Mouse (Mus musculus) common myeloid progenitor, adult 5-6 weeks (primary cell): ENCODE results near the gene Ddah1. TPM values are rescaled to one million over a fixed set of nuclear protein-coding genes. Genes with fewer than 3 reads are reported as not detected.
A peak's percentile ranks its signal among the peaks of the same experiment; 100 is the strongest.

Experiments used
- ATAC-seq: replicated peaks from 2 replicates; pipeline ENCODE4 v1.8.0; 2016; ENCODE audit warnings: low read depth, mild to moderate bottlenecking, moderate TSS enrichment, inconsistent platforms; ENCODE audit not compliant: poor library complexity, severe bottlenecking
- total RNA-seq: library from RNA; stranded (forward); fragments of 200-1000, 187-1606 nt; gene quantifications from 2 replicates; pipeline ENCODE4 v1.2.3, GENCODE M21; 2017

Gene Ddah1
- total RNA-seq, result not detected in 2 replicates

GRCm38 (mm10) chr3:145758561-145759378 is at the start of gene Ddah1:
Gene Ddah1, plus strand, starts transcription at chr3:145758675.
- peak; percentile 57 for ATAC-seq

DNA sequence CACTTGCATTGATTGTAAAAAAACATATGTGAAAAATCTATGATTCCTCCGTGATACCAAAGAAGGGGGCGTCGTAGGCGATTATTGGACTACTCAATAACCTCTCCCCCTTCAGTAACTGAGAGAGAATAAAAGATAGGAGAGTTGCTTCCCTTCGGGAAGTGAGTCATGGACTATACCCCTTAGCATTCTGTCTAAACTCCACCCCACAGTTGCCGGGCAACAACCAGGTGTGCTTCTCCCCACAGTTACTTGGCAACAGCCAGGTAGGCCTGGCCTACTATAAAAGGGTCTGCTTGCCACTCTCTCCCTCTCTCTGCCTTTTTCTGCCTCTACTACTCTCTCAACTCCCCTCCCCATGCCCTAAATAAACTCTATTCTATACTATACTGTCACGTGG is 42.6 kb upstream of the Ddah1 start:
- ATAC-seq, result no peak

DNA sequence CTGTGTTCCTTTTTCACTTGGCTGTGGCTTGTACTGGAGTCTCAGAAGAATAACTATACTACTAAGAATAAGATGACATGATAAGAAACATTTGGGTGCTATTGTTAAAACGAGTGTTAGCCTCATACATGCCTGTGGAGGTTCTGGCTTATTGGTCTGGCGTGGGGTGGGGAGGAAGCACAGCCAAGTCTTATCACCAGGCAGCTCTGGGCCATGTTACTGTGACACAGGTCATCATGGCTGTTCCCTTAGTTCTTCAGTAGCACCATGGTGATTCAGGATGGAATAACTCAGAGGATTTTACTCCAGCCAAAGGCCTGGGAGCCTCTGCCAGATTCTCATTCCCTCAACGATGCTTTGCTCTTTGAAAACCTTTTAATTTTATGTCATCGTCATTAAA is 38.8 kb upstream of the Ddah1 start:
- ATAC-seq, result no peak

- ATAC-seq, result no peak
Measured at GRCm38 (mm10) chr3:145725078-145725477, 33.4 kb upstream of the Ddah1 start.

DNA sequence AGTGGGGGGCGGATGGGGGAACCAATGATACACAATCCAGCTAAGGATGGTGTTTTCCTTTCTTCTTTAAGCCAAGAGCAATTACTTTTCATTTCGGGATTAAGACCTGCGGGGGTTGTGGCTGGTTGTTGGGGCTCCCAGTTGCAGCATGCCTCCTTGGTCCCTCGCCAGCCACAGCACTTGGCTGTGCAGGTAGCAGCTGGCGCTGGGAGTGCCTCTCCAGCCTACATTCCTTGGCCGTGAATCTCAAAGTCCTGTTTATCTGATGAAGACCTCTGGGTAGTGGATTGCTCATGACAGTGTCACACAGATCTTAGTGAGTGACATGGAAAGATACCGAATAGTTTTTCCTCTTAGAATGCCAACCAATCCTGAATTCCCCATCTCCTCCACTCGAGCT is 30.1 kb upstream of the Ddah1 start:
- no peak for ATAC-seq

GRCm38 (mm10) chr3:145729531-145729930 is 28.9 kb upstream of the Ddah1 start:
- no peak for ATAC-seq

DNA sequence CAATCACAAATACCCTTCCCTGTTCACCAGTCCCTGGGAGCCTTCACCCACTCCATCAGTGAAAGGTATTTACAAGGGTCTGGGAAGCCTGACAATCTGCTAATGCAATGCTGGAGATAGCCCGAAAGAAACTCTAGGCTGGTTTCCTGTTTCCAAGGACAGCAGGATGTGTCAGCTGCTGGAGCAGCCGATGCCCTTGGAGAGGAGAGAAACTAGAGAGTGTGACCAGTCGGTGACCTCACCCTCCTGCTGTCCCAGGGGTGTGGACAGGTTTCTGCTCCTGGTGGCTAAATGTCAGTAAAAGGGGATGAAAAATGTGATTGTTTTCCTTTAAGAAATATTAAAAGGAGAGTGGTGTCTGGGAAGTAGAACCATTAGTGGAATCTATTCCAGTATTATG is 28.4 kb upstream of the Ddah1 start:
- no peak for ATAC-seq

DNA sequence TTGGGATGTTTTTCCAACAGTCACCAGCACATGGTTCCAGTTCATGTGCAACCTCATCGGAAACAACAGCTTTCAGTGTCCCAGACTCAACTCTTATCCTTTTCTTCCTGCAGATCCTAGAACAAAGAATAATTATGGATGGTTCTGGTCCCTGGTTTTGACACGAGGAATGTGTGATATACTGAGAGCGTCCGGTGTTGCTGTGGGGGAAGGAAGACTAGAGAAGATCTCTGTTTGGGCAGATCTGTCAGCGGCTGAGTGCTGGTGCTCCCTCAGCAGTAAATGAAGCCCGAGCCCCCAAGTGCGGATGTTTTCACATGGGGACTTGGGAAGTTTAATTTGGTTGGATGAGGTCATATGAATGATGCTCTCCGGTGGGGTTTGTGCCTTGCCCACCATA is 23.6 kb upstream of the Ddah1 start:
- ATAC-seq, result no peak

- no peak for ATAC-seq
Measured at GRCm38 (mm10) chr3:145736562-145736961, 21.9 kb upstream of the Ddah1 start.

DNA sequence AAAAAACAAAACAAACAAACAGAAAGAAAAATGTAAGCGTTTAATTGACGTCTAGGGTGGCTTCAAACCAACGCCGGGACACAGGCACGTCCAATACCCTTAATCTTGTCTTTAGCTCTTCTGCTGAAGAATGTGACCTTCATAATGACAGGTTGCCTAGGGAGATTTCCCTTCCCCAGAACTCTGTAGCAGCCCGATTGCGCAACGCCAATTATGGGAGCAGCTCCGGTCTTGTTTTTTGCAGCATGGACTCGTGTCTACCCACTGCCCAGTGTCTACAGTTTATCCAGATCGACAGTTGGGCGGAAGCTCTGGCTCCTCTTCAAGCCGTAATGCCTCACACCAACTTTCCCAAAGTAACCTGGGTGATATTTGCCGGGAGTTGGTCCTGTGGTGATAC is 19.8 kb upstream of the Ddah1 start:
- ATAC-seq, result no peak

DNA sequence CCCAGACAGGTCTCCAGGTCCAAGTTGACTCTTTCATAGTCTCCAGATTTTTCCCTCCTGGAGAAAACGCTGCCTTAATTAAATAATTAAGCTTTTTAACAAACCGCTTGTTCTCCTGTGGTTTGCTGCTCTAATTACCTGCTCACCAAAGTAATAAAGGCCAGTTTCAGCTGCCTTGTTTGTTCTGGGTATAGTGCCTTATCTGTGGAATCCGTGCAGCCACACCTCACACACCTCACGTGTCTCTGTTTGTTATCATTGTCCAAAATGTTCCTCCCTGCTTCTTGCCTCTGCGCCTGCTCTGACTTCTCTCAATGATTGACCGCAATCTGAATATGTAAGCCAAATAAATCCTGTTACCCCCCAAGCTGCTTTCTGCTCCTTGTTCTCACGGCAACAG is 18.6 kb upstream of the Ddah1 start:
- ATAC-seq, result no peak

DNA sequence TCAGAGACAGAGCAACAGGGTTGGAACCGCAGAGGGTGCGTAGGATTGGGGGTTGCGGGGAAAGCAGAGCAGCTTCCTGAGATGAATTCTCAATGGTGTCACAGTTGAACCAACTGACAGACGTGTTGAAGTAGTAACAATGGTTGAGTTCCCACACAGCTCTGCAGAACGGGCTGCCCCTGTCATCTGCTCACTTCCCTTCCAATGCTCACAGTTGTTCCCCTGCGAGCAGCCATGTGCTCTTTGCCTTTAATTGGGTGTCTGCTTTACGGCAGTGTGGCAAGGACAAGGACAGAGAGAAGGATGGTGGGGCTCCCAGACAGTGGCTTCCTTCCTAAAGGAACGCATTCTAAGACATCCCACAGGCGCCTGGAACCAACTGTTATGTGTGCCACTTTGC is 15.4 kb upstream of the Ddah1 start:
- 0 out of 2 replicates have a peak, but pooled peaks have one; percentile 42 for ATAC-seq

- ATAC-seq, result no peak
Measured at GRCm38 (mm10) chr3:145743476-145744027, 14.9 kb upstream of the Ddah1 start.

GRCm38 (mm10) chr3:145748626-145749025 is 9.8 kb upstream of the Ddah1 start:
- no peak for ATAC-seq

DNA sequence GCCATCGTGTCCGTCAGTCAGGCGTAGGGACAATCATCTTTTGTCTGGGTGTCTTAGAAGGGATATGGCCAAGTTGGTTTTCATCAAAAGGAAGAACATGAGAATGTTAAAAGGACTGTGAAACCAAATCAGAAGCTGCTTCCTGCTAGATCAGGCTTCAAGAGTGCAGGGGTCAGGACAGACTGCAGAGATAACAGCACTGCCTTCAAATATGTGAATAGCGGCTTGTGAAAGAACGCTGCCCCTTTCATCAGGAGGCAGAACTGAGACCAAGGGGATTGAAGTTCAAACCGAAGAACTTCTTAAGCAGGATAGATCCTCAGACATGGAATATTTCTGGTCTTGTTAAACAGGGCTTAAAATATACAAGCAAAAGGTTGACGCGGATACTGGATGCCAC is 2.0 kb upstream of the Ddah1 start:
- no peak for ATAC-seq

DNA sequence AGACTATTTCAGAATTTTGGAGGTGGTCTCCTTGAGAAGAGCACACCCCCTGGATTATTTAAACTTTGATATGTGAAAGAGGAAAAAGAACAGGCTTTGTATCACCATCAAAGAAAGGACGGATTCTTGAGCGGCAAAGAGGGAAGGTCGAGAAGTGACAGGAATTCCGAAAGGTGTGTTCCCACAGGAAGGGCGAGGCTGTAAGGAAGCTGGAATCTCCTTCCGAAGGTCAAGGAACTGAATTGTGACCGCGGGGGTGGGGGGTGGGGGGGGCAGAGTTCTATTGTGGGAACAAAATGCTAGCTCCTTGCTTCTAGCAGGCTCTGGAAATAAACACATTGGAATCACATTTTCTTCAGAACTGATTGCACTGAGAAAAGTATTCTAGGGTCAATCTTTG is 1.3 kb upstream of the Ddah1 start:
- ATAC-seq, result no peak

- ATAC-seq, result no peak
Measured at GRCm38 (mm10) chr3:145757844-145758243, 631 bp upstream of the Ddah1 start.

DNA sequence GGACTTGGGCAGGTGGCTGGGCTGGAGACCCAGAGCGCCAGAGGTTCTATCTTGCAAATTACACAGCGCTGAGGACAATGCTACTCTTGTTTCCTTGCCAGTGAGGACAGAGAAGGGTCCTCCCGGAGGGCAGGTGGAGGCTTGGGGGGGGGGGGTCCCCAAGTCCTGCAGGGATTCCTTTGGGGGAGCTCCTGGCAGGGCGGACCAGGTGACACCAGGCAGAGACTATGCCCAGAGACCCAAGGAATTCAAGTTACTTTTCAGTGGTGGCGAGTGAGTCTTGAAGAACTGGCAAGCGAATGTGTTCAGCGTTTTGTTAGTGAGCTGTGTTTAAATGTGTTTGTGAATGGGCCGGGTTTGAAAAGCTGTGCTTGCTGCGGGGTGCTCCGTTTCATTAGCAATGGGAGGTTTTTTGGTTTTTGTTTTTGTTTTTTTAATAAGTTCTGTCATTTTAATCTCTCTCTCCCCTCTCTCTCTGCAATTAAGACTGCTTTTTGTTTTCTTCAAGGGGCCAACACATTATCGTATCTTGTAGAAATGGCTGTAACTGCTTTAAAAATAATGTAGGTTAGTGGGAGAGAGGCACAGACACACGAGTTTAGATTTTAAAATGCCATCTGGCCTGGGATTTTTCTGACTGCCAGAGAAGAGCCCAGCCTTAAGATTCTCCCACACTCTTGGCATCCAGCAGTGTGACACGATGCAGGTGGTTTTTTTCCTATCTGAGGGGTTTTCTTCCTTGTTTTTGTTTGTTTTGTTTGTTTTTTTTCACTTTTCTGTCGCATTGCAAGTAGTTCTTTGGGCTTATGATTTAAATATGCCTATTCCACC is 1.1 kb downstream of the Ddah1 start:
- ATAC-seq, result no peak

DNA sequence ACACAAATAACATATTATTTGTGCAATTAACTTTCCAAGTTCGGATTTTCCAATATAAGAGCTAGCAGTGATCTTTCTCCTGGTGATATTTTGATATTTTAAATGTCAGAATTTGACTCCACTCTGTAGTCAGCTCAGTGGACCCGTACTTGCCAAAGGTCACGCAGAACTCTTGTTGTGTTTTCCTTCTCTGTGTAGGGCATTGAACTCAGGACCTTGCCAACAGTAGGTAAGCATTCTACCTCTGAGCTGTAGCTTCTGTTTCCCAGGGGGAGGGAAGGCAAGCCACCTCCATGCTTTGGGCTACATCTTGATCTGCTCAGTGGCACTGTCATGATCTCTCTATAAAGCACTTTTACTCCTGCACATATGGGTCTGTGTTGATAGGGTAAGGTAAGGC is 2.1 kb downstream of the Ddah1 start:
- ATAC-seq, result no peak

DNA sequence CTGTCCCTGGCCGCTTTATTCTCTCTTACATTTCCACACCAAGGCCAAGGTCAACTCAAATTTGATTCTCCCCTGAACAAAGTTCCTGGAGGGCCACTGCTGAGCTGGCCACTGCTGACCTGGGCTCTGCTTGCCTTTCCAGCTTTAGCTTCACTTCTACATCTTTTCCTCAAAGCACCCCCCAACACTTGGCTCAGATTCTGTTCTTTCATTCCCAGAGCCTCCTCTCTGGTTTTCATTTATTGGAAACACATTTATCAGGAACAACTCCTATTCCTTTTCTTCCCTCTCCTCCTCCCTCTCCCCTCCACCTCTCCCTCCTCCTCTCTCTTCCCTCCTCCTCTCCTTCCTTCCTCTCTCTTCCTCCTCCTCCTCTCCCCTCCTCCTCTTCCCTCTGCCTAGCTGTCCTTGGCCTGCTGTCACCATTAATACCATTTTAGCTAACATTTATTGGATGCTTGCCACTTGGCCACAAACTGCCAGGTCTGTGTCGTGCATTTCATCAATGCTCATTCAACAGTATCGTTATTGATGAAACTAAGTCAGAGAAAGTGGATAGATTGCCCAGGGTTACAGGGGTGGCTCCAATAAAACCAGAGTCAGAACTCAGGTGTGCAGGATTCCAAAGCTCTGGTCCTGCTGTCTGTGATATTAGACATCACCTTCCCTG is 3.2 kb downstream of the Ddah1 start:
- ATAC-seq, result no peak
